Mouse (Mus musculus): ENCODE data around the gene Sh3kbp1. TPM values are rescaled to one million over a fixed set of nuclear protein-coding genes. Genes with fewer than 3 reads are reported as not detected.

The Sh3kbp1 gene
- polyA plus RNA-seq, 1 experiment: 2.8 TPM

DNA sequence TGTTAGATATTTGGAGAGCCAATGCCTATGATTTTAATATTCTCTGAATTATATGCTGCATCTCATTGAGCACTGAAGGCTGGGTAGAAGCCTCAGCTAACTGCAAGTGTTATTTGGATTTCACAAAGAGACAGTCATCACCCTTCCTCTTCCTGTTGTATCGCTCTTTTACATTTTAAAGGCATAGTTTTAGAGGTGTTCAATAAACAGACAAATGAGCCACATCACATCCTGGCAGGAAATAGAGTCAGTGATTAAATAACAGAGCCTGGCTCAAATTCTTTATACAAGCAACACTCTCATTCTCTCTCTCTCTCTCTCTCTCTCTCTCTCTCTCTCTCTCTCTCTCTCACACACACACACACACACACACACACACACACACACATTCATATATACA is 231.1 kb downstream of the Sh3kbp1 start:
- Histone ChIP-seq H3K9me3 (replicated peaks; ENCODE audit: control insufficient read depth, insufficient read depth, low read length, poor library complexity, severe bottlenecking) (no peaks in the 10 kb centered on the region), H3K9ac (ENCODE audit: low read depth, poor library complexity, severe bottlenecking) (no peak overlapping the region), H3K27ac (ENCODE audit: insufficient read depth, low read length) (no peak overlapping the region), H3K27me3 (ENCODE audit: control insufficient read depth, insufficient read depth, low read length, poor library complexity, severe bottlenecking) (no peaks in the 10 kb centered on the region), H3K4me1 (ENCODE audit: control insufficient read depth, insufficient read depth, low read length) (no peaks in the 10 kb centered on the region), H3K4me3 (ENCODE audit: low read depth, low read length) (no peak overlapping the region), H3K36me3 (ENCODE audit: control insufficient read depth, insufficient read depth, low read length, poor library complexity, severe bottlenecking) (no peaks in the 10 kb centered on the region)
- TF ChIP-seq EP300 (IDR thresholded peaks at IDR 0.05; ENCODE audit: insufficient read depth, low read depth, low read length) (no peak), POLR2A (IDR thresholded peaks at IDR 0.05; ENCODE audit: insufficient read depth, low read length) (no peak), CTCF (IDR thresholded peaks at IDR 0.05; ENCODE audit: low read depth, low read length) (no peak)

- no peaks in the 10 kb centered on the region for H3K36me3 ChIP-seq (ENCODE audit: control insufficient read depth, insufficient read depth, low read length, poor library complexity, severe bottlenecking)
- TF ChIP-seq CTCF (IDR thresholded peaks at IDR 0.05; ENCODE audit: low read depth, low read length): no peak
- no peak for TF ChIP-seq POLR2A (IDR thresholded peaks at IDR 0.05; ENCODE audit: insufficient read depth, low read length)
- no peak for TF ChIP-seq EP300 (IDR thresholded peaks at IDR 0.05; ENCODE audit: insufficient read depth, low read depth, low read length)
- H3K4me3 ChIP-seq (ENCODE audit: low read depth, low read length): no peak overlapping the region
- no peak overlapping the region for H3K27ac ChIP-seq (ENCODE audit: insufficient read depth, low read length)
- no peaks in the 10 kb centered on the region for H3K9me3 ChIP-seq (replicated peaks; ENCODE audit: control insufficient read depth, insufficient read depth, low read length, poor library complexity, severe bottlenecking)
- no peak overlapping the region for H3K9ac ChIP-seq (ENCODE audit: low read depth, poor library complexity, severe bottlenecking)
- no peaks in the 10 kb centered on the region for H3K27me3 ChIP-seq (ENCODE audit: control insufficient read depth, insufficient read depth, low read length, poor library complexity, severe bottlenecking)
- no peaks in the 10 kb centered on the region for H3K4me1 ChIP-seq (ENCODE audit: control insufficient read depth, insufficient read depth, low read length)
Measured at GRCm38 (mm10) chrX:159860841-159861530, 233.9 kb downstream of the Sh3kbp1 start.

- Histone ChIP-seq H3K4me3 (ENCODE audit: low read depth, low read length) (no peak overlapping the region), H3K27me3 (ENCODE audit: control insufficient read depth, insufficient read depth, low read length, poor library complexity, severe bottlenecking) (no peaks in the 10 kb centered on the region), H3K27ac (ENCODE audit: insufficient read depth, low read length) (no peak overlapping the region), H3K4me1 (ENCODE audit: control insufficient read depth, insufficient read depth, low read length) (no peaks in the 10 kb centered on the region), H3K9ac (ENCODE audit: low read depth, poor library complexity, severe bottlenecking) (no peak overlapping the region), H3K9me3 (replicated peaks; ENCODE audit: control insufficient read depth, insufficient read depth, low read length, poor library complexity, severe bottlenecking) (no peaks in the 10 kb centered on the region), H3K36me3 (ENCODE audit: control insufficient read depth, insufficient read depth, low read length, poor library complexity, severe bottlenecking) (no peaks in the 10 kb centered on the region)
- TF ChIP-seq EP300 (IDR thresholded peaks at IDR 0.05; ENCODE audit: insufficient read depth, low read depth, low read length) (no peak), CTCF (IDR thresholded peaks at IDR 0.05; ENCODE audit: low read depth, low read length) (no peak), POLR2A (IDR thresholded peaks at IDR 0.05; ENCODE audit: insufficient read depth, low read length) (no peak)
Measured at GRCm38 (mm10) chrX:159867660-159868059, 240.6 kb downstream of the Sh3kbp1 start.

DNA sequence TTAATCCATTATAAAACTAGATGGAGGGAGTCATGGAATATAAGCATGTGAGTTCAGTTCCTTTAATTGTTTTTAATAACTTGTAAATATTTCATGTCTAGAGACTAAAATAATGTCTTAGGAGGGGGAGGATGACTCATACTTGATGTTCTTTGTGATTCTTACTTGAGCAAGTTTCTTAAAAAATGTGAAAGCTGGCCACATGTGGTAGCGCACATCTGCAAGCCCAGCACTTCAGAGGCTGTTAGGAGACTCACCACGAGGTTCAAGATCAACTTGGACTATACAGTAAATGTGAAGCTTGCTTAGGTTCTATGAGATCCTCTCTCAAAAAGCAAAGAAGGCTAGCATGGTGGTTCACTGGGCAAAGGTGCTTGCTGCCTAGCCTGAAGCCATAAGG is 245.4 kb downstream of the Sh3kbp1 start:
- no peak for TF ChIP-seq POLR2A (IDR thresholded peaks at IDR 0.05; ENCODE audit: insufficient read depth, low read length)
- no peak overlapping the region for H3K9ac ChIP-seq (ENCODE audit: low read depth, poor library complexity, severe bottlenecking)

DNA sequence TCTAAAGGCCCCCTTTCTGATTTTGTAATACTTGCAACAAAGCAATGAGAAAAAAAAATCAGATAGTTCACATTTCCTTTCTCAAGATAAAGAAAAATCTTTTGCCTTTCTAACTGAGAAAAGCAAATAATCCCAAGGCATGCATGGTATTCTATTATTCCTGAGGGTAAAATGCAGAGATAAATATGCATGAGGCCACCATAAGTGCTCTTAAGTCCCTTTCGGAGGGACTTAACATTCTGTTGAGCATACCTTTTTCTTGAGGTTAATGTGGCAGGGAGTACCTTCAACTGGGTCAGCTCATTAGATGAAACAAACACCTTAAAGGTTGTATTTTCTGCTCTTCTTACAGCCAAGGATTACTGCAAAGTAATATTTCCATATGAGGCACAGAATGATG is 250.7 kb downstream of the Sh3kbp1 start:
- Histone ChIP-seq H3K36me3 (ENCODE audit: control insufficient read depth, insufficient read depth, low read length, poor library complexity, severe bottlenecking) (no peaks in the 10 kb centered on the region), H3K4me3 (ENCODE audit: low read depth, low read length) (no peak overlapping the region), H3K9me3 (replicated peaks; ENCODE audit: control insufficient read depth, insufficient read depth, low read length, poor library complexity, severe bottlenecking) (no peaks in the 10 kb centered on the region), H3K4me1 (ENCODE audit: control insufficient read depth, insufficient read depth, low read length) (no peaks in the 10 kb centered on the region), H3K27ac (ENCODE audit: insufficient read depth, low read length) (no peak overlapping the region), H3K27me3 (ENCODE audit: control insufficient read depth, insufficient read depth, low read length, poor library complexity, severe bottlenecking) (no peaks in the 10 kb centered on the region), H3K9ac (ENCODE audit: low read depth, poor library complexity, severe bottlenecking) (no peak overlapping the region)
- TF ChIP-seq EP300 (IDR thresholded peaks at IDR 0.05; ENCODE audit: insufficient read depth, low read depth, low read length) (no peak), CTCF (IDR thresholded peaks at IDR 0.05; ENCODE audit: low read depth, low read length) (no peak), POLR2A (IDR thresholded peaks at IDR 0.05; ENCODE audit: insufficient read depth, low read length) (no peak)

More for the DNA sequence above, 245.4 kb downstream of the Sh3kbp1 start:
- Histone ChIP-seq H3K4me3 (ENCODE audit: low read depth, low read length) (no peak overlapping the region), H3K4me1 (ENCODE audit: control insufficient read depth, insufficient read depth, low read length) (no peaks in the 10 kb centered on the region), H3K27ac (ENCODE audit: insufficient read depth, low read length) (no peak overlapping the region), H3K9me3 (replicated peaks; ENCODE audit: control insufficient read depth, insufficient read depth, low read length, poor library complexity, severe bottlenecking) (no peaks in the 10 kb centered on the region), H3K36me3 (ENCODE audit: control insufficient read depth, insufficient read depth, low read length, poor library complexity, severe bottlenecking) (no peaks in the 10 kb centered on the region), H3K27me3 (ENCODE audit: control insufficient read depth, insufficient read depth, low read length, poor library complexity, severe bottlenecking) (no peaks in the 10 kb centered on the region)

GRCm38 (mm10) chrX:159879455-159879854 is 252.4 kb downstream of the Sh3kbp1 start:
- no peak overlapping the region for H3K27ac ChIP-seq (ENCODE audit: insufficient read depth, low read length)
- no peak for TF ChIP-seq POLR2A (IDR thresholded peaks at IDR 0.05; ENCODE audit: insufficient read depth, low read length)
- no peak for TF ChIP-seq EP300 (IDR thresholded peaks at IDR 0.05; ENCODE audit: insufficient read depth, low read depth, low read length)
- no peak for TF ChIP-seq CTCF (IDR thresholded peaks at IDR 0.05; ENCODE audit: low read depth, low read length)
- H3K9ac ChIP-seq (ENCODE audit: low read depth, poor library complexity, severe bottlenecking): no peak overlapping the region
- H3K27me3 ChIP-seq (ENCODE audit: control insufficient read depth, insufficient read depth, low read length, poor library complexity, severe bottlenecking): no peaks in the 10 kb centered on the region
- no peaks in the 10 kb centered on the region for H3K9me3 ChIP-seq (replicated peaks; ENCODE audit: control insufficient read depth, insufficient read depth, low read length, poor library complexity, severe bottlenecking)
- H3K36me3 ChIP-seq (ENCODE audit: control insufficient read depth, insufficient read depth, low read length, poor library complexity, severe bottlenecking): no peaks in the 10 kb centered on the region
- no peak overlapping the region for H3K4me3 ChIP-seq (ENCODE audit: low read depth, low read length)
- H3K4me1 ChIP-seq (ENCODE audit: control insufficient read depth, insufficient read depth, low read length): no peaks in the 10 kb centered on the region

Measured in ES-Bruce4 (cell line).